Mouse (Mus musculus): Measurements from ENCODE around the gene Lrp1. TPM values are rescaled to one million over a fixed set of nuclear protein-coding genes. Genes with fewer than 3 reads are reported as not detected.

The Lrp1 gene
- polyA plus RNA-seq, 1 experiment = 387 TPM

- Histone ChIP-seq H3K4me1 (ENCODE audit: control insufficient read depth, insufficient read depth, low read length) (no peaks in the 10 kb centered on the region), H3K27ac (ENCODE audit: insufficient read depth, low read length) (no peak overlapping the region), H3K4me3 (ENCODE audit: insufficient read depth, low read length) (no peak overlapping the region)
- TF ChIP-seq CTCF (IDR thresholded peaks at IDR 0.05; ENCODE audit: borderline replicate concordance, insufficient read depth, low read length) (no peak), POLR2A (IDR thresholded peaks at IDR 0.05; ENCODE audit: low read depth, low read length) (no peak)
Observed at GRCm38 (mm10) chr10:127548236-127548635, 72.7 kb downstream of the Lrp1 start.

GRCm38 (mm10) chr10:127546505-127546904 lies 74.4 kb downstream of the Lrp1 start:
- Histone ChIP-seq H3K4me3 (ENCODE audit: insufficient read depth, low read length) (no peak overlapping the region), H3K27ac (ENCODE audit: insufficient read depth, low read length) (no peak overlapping the region), H3K4me1 (ENCODE audit: control insufficient read depth, insufficient read depth, low read length) (no peaks in the 10 kb centered on the region)
- TF ChIP-seq CTCF (IDR thresholded peaks at IDR 0.05; ENCODE audit: borderline replicate concordance, insufficient read depth, low read length) (no peak), POLR2A (IDR thresholded peaks at IDR 0.05; ENCODE audit: low read depth, low read length) (no peak)

GRCm38 (mm10) chr10:127544375-127544774 lies 76.6 kb downstream of the Lrp1 start:
- Histone ChIP-seq H3K27ac (ENCODE audit: insufficient read depth, low read length) (no peak overlapping the region), H3K4me3 (ENCODE audit: insufficient read depth, low read length) (no peak overlapping the region), H3K4me1 (ENCODE audit: control insufficient read depth, insufficient read depth, low read length) (no peaks in the 10 kb centered on the region)
- TF ChIP-seq POLR2A (IDR thresholded peaks at IDR 0.05; ENCODE audit: low read depth, low read length) = no peak
- no peak for TF ChIP-seq CTCF (IDR thresholded peaks at IDR 0.05; ENCODE audit: borderline replicate concordance, insufficient read depth, low read length)

GRCm38 (mm10) chr10:127543916-127544315 lies 77.0 kb downstream of the Lrp1 start:
- no peak overlapping the region for H3K4me3 ChIP-seq (ENCODE audit: insufficient read depth, low read length)
- H3K4me1 ChIP-seq (ENCODE audit: control insufficient read depth, insufficient read depth, low read length) = no peaks in the 10 kb centered on the region
- no peak overlapping the region for H3K27ac ChIP-seq (ENCODE audit: insufficient read depth, low read length)
- no peak for TF ChIP-seq CTCF (IDR thresholded peaks at IDR 0.05; ENCODE audit: borderline replicate concordance, insufficient read depth, low read length)
- TF ChIP-seq POLR2A (IDR thresholded peaks at IDR 0.05; ENCODE audit: low read depth, low read length) = no peak

- H3K4me3 ChIP-seq (ENCODE audit: insufficient read depth, low read length) = no peak overlapping the region
- TF ChIP-seq CTCF (IDR thresholded peaks at IDR 0.05; ENCODE audit: borderline replicate concordance, insufficient read depth, low read length) = no peak
- TF ChIP-seq POLR2A (IDR thresholded peaks at IDR 0.05; ENCODE audit: low read depth, low read length) = no peak
- no peaks in the 10 kb centered on the region for H3K4me1 ChIP-seq (ENCODE audit: control insufficient read depth, insufficient read depth, low read length)
- no peak overlapping the region for H3K27ac ChIP-seq (ENCODE audit: insufficient read depth, low read length)
Observed at GRCm38 (mm10) chr10:127542720-127543119, 78.2 kb downstream of the Lrp1 start.

- no peak overlapping the region for H3K27ac ChIP-seq (ENCODE audit: insufficient read depth, low read length)
- no peaks in the 10 kb centered on the region for H3K4me1 ChIP-seq (ENCODE audit: control insufficient read depth, insufficient read depth, low read length)
- TF ChIP-seq POLR2A (IDR thresholded peaks at IDR 0.05; ENCODE audit: low read depth, low read length) (no peak), CTCF (IDR thresholded peaks at IDR 0.05; ENCODE audit: borderline replicate concordance, insufficient read depth, low read length) (no peak)
- H3K4me3 ChIP-seq (ENCODE audit: insufficient read depth, low read length) = no peak overlapping the region
Observed at GRCm38 (mm10) chr10:127542084-127542483, 78.9 kb downstream of the Lrp1 start.

- H3K27ac ChIP-seq (ENCODE audit: insufficient read depth, low read length) = no peak overlapping the region
- H3K4me1 ChIP-seq (ENCODE audit: control insufficient read depth, insufficient read depth, low read length) = no peaks in the 10 kb centered on the region
- TF ChIP-seq POLR2A (IDR thresholded peaks at IDR 0.05; ENCODE audit: low read depth, low read length) (no peak), CTCF (IDR thresholded peaks at IDR 0.05; ENCODE audit: borderline replicate concordance, insufficient read depth, low read length) (no peak)
- no peak overlapping the region for H3K4me3 ChIP-seq (ENCODE audit: insufficient read depth, low read length)
Observed at GRCm38 (mm10) chr10:127541510-127541909, 79.4 kb downstream of the Lrp1 start.

- Histone ChIP-seq H3K27ac (ENCODE audit: insufficient read depth, low read length) (no peak overlapping the region), H3K4me3 (ENCODE audit: insufficient read depth, low read length) (no peak overlapping the region), H3K4me1 (ENCODE audit: control insufficient read depth, insufficient read depth, low read length) (peaks cover 3% of the 10 kb centered on the region; the same call in 1 of the 2 replicates)
- TF ChIP-seq POLR2A (IDR thresholded peaks at IDR 0.05; ENCODE audit: low read depth, low read length) = no peak
- peak; percentile 95 for TF ChIP-seq CTCF (IDR thresholded peaks at IDR 0.05; ENCODE audit: borderline replicate concordance, insufficient read depth, low read length)
Observed at GRCm38 (mm10) chr10:127537854-127538583, 82.9 kb downstream of the Lrp1 start.

- Histone ChIP-seq H3K4me1 (ENCODE audit: control insufficient read depth, insufficient read depth, low read length) (peaks cover 3% of the 10 kb centered on the region; the same call in 1 of the 2 replicates), H3K27ac (ENCODE audit: insufficient read depth, low read length) (no peak overlapping the region), H3K4me3 (ENCODE audit: insufficient read depth, low read length) (no peak overlapping the region)
- TF ChIP-seq CTCF (IDR thresholded peaks at IDR 0.05; ENCODE audit: borderline replicate concordance, insufficient read depth, low read length) = no peak
- no peak for TF ChIP-seq POLR2A (IDR thresholded peaks at IDR 0.05; ENCODE audit: low read depth, low read length)
Observed at GRCm38 (mm10) chr10:127536586-127537314, 84.2 kb downstream of the Lrp1 start.

- Histone ChIP-seq H3K27ac (ENCODE audit: insufficient read depth, low read length) (no peak overlapping the region), H3K4me1 (ENCODE audit: control insufficient read depth, insufficient read depth, low read length) (peaks cover 3% of the 10 kb centered on the region; the same call in 1 of the 2 replicates), H3K4me3 (ENCODE audit: insufficient read depth, low read length) (peak overlapping the region; percentile 19; the same call in 1 of the 2 replicates)
Observed at GRCm38 (mm10) chr10:127534929-127535384, 86.0 kb downstream of the Lrp1 start.

More at GRCm38 (mm10) chr10:127534929-127535384, 86.0 kb downstream of the Lrp1 start:
- TF ChIP-seq CTCF (IDR thresholded peaks at IDR 0.05; ENCODE audit: borderline replicate concordance, insufficient read depth, low read length) = no peak
- no peak for TF ChIP-seq POLR2A (IDR thresholded peaks at IDR 0.05; ENCODE audit: low read depth, low read length)

Data from embryonic fibroblast, embryonic 13.5 days (primary cell).